Mouse (Mus musculus): ENCODE results near the gene Fstl4.

DNA sequence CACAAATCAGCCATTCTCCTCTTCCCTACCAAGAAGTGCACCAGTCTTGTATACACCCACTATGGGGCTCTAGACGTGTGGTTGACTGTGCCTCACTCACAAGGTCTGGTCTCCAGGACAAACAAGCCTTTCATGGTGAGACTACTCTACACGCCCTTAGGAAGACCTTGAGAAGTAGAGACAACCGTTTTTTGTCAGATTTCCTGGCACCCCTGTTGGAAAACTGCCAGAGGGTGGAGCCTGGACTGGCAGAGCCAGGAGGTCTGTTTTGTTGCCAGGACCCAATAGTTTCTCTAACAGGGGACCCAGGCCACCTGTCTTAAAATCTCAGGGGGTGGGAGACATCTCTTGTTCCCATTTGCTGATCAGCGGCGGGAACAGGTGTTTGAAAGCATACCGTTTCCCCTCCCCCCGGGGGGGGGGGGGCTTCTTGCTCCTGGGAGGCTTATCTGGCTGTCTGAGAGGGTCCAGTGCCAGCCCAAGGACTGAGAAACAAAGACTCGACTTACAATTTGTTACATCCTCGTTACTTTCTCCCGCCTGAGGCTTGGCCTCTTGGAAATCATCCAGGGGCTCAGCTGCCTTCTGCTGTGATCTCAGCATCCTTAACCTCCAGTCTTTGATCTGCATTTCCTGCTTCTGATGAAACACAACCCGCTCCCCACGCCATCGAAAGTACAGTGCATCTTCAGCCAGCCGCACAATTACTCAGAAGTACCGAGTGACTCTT lies 155.0 kb downstream of the Fstl4 start:
- TF ChIP-seq CTCF (IDR thresholded peaks at IDR 0.05; ENCODE audit: low read depth) (no peak), EP300 (IDR thresholded peaks at IDR 0.05; ENCODE audit: low read depth) (no peak)

Measured in liver, embryonic 14.5 days (tissue).